Mouse (Mus musculus): Measurements from ENCODE around the gene Unc13c.

GRCm38 (mm10) chr9:73751344-73751743 lies 217.4 kb downstream of the Unc13c start:
- no peak for TF ChIP-seq CTCF (IDR thresholded peaks at IDR 0.05; ENCODE audit: insufficient read depth, low read length)
- TF ChIP-seq POLR2A (IDR thresholded peaks at IDR 0.05; ENCODE audit: borderline replicate concordance, extremely low read depth, low read depth, low read length): no peak

Data from lung, adult 2 months (tissue).